Mouse (Mus musculus): ENCODE data around the gene Gm28230.

- TF ChIP-seq CTCF (IDR thresholded peaks at IDR 0.05; ENCODE audit: control insufficient read depth, insufficient read depth, low read length): no peak
- TF ChIP-seq POLR2A (IDR thresholded peaks at IDR 0.05; ENCODE audit: borderline replicate concordance, control insufficient read depth, low read depth, low read length): no peak
Observed at GRCm38 (mm10) chr2:74737578-74738070, 11.1 kb downstream of the Gm28230 start.
